Mouse (Mus musculus): ENCODE measurements around the gene Gm29554. TPM values are rescaled to one million over a fixed set of nuclear protein-coding genes. Genes with fewer than 3 reads are reported as not detected.
"Not testable (repeated sequence)": the region's sequence is repeated elsewhere in the genome, so short reads cannot be mapped to it uniquely, and the experiment has no call there.

Gm29554 gene
- total RNA-seq (2021), result not detected
- long read RNA-seq, experiment 1, result 0 reads
- long read RNA-seq, experiment 2, result 0 reads

DNA sequence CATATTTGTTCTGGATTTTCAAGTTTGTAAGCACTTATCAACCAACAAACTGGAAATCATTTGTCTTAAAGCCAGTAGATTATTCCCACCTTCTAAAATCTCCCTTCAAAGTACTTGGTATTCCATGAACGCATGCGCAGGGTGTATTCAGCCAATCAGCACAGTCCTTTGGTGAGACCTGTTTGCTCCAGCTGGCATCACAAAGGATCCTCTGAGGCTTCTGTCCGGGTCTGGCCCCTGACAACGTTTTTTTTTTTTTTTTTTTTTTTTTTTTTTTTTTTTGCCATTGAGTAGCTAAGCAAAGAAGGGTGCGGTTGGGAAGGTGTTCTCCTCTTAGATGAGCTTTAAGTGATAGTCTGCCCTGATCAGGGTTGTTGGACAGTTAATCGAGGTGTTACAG is at the start of gene Gm29554:
Gene Gm29554 (plus strand): TSS at position 301 of the 400 bp plus-strand sequence.
- DNase-seq, result not testable (repeated sequence)

Other genes with a start within 250 kb of the Gm29554 start
- not detected for gene Gm20812, start 108.0 kb downstream of the Gm29554 start, total RNA-seq (2021)